Mouse (Mus musculus) hematopoietic multipotent progenitor cell, adult 10-12 weeks (in vitro differentiated cells): Measurements from ENCODE around the gene Syn2. TPM values are rescaled to one million over a fixed set of nuclear protein-coding genes. Genes with fewer than 3 reads are reported as not detected.

ENCODE experiments used
- polyA plus RNA-seq: library from polyadenylated mRNA; stranded (reverse); fragments of >175 nt; gene quantifications from 2 replicates; pipeline ENCODE4 v1.2.3, GENCODE M21; 2012; ENCODE audit warnings: low replicate concordance

The Syn2 gene
- polyA plus RNA-seq, result not detected in 2 replicates

GRCm38 (mm10) chr6:115134501-115135331 lies at the start of gene Syn2:
Syn2 (plus strand) TSS chr6:115134902.

GRCm38 (mm10) chr6:115227043-115227442 lies 92.3 kb downstream of the Syn2 start, which contains the start of gene Gm17482:
Gm17482 (plus strand) TSS chr6:115227343.

GRCm38 (mm10) chr6:115252099-115252873 lies 117.6 kb downstream of the Syn2 start, which contains the start of gene Timp4:
Timp4 (minus strand) TSS chr6:115252205.

Other genes starting within 250 kb of the Syn2 start
- gene Vgll4, start 164.9 kb upstream of the Syn2 start, polyA plus RNA-seq, result 64.4 and 111 TPM in 2 replicates
- gene Tamm41, start 97.0 kb upstream of the Syn2 start, polyA plus RNA-seq, result 12.0 and 18.5 TPM in 2 replicates
- gene Gm17482, start 92.4 kb downstream of the Syn2 start, polyA plus RNA-seq, result not detected in 2 replicates
- gene Timp4, start 117.3 kb downstream of the Syn2 start, polyA plus RNA-seq, result not detected in 2 replicates
- gene Pparg, start 226.0 kb downstream of the Syn2 start, polyA plus RNA-seq, result 1.6 and 2.0 TPM in 2 replicates